Mouse (Mus musculus): Measurements from ENCODE around the gene Tnfaip8l1. TPM values are rescaled to one million over a fixed set of nuclear protein-coding genes. Genes with fewer than 3 reads are reported as not detected.

Gene Tnfaip8l1
- 5.5 and 6.0 TPM in 2 replicates for polyA plus RNA-seq (2016; fragmentation: Nextera tagmentation; extraction: Ambion mirVana)

- no peaks in the 10 kb centered on the region for H3K9me3 ChIP-seq
- peak within 1 kb of the TSS; percentile 64 for H3K4me3 ChIP-seq
- H3K27me3 ChIP-seq (ENCODE audit: insufficient read depth, poor library complexity, severe bottlenecking), result peaks cover 51% of the 10 kb centered on the region
- WGBS, result under 1% methylated on average over 30 of the region's 30 CpGs
- peak within 1 kb of the TSS; percentile 83 for H3K27ac ChIP-seq
- peak; percentile 97 for DNase-seq (ENCODE audit: low spot score)
- peaks cover 21% of the 10 kb centered on the region for H3K4me1 ChIP-seq
- no peaks in the 10 kb centered on the region for H3K36me3 ChIP-seq
Measured at GRCm38 (mm10) chr17:56162231-56162774, at the start of gene Tnfaip8l1. Gene Tnfaip8l1, plus strand, starts transcription at chr17:56162477.

DNA sequence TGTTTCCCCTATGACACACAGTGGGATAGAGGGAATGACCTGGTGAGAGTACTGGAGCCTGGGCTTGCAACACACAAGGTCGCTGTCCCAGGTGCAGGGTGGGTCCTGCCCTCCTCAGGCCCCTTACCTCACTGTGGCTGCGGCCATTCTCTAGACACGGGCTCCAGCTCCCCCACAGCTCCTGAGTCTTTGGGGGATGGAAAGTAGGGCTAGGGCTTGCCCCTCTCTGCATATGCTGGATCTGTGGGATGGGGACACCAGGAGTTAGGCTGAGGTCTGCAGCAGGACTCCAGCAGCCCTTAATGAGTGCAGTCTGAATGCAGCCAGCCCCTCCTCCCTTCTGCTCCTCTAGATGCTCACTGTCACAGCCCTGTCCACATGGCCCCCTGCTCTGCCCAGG is 49.5 kb upstream of the Tnfaip8l1 start:
- 55% methylated on average over 3 of the region's 3 CpGs for WGBS

DNA sequence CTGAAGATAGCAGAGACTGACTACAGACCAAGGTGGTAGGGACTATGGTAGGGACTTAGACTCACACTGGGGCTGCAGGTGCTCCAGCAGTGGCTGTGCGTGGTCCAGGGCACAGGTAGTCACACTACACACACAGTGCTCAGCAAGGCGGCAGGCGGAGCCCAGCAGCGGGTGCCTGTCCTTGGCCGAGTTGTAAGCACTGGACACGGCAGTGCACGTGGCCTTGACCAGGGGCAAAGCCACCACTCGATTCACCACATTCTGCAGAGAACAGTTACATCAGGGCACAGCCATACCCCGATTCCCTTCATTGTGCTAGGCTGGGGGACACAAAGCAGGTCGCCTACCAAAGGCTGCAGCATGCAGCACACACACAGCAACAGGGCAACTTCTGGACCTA is 46.1 kb upstream of the Tnfaip8l1 start:
- Histone ChIP-seq H3K4me1 (peaks cover 24% of the 10 kb centered on the region), H3K36me3 (no peaks in the 10 kb centered on the region), H3K27me3 (ENCODE audit: insufficient read depth, poor library complexity, severe bottlenecking) (peaks cover 60% of the 10 kb centered on the region), H3K4me3 (no peak overlapping the region), H3K27ac (no peak overlapping the region), H3K9me3 (no peaks in the 10 kb centered on the region)
- 71% methylated on average over 10 of the region's 10 CpGs for WGBS
- DNase-seq (ENCODE audit: low spot score), result no peak

More for the DNA sequence above, 49.5 kb upstream of the Tnfaip8l1 start:
- Histone ChIP-seq H3K27ac (no peak overlapping the region), H3K4me1 (peaks cover 16% of the 10 kb centered on the region), H3K9me3 (no peaks in the 10 kb centered on the region), H3K27me3 (ENCODE audit: insufficient read depth, poor library complexity, severe bottlenecking) (peaks cover 27% of the 10 kb centered on the region), H3K4me3 (no peak overlapping the region), H3K36me3 (no peaks in the 10 kb centered on the region)
- DNase-seq (ENCODE audit: low spot score), result no peak

- Histone ChIP-seq H3K4me3 (peak within 1 kb of the TSS; percentile 54), H3K4me1 (peaks cover 24% of the 10 kb centered on the region), H3K27ac (no peak within 1 kb of the TSS), H3K36me3 (no peaks in the 10 kb centered on the region), H3K27me3 (ENCODE audit: insufficient read depth, poor library complexity, severe bottlenecking) (peaks cover 71% of the 10 kb centered on the region), H3K9me3 (peaks cover 2% of the 10 kb centered on the region)
- WGBS, result 1% methylated on average over 27 of the region's 27 CpGs
- peak; percentile 88 for DNase-seq (ENCODE audit: low spot score)
Measured at GRCm38 (mm10) chr17:56117251-56117710, 45.0 kb upstream of the Tnfaip8l1 start, which contains the start of gene Plin5. Gene Plin5, minus strand, starts transcription at chr17:56117596.

DNA sequence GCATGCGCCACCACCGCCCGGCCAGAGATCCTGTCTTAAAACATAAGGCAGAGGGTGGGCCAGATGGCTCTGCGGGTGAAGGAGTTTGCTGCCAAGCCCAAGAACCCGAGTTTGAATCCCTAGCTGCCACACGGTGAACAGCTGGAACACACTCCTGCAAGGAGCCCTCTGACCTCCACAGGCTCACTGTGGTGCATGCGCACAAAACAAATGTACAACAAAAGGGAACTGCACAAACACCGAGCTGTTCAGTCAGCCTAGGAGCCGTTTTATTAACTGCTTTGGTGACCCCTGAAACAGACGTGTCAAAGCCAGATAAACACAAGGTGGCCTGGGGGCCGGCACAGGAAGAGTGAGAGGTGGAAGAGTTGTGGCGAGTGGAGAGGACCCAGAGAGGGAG is 42.8 kb upstream of the Tnfaip8l1 start:
- no peak for DNase-seq (ENCODE audit: low spot score)
- Histone ChIP-seq H3K4me3 (peak overlapping the region; percentile 49), H3K36me3 (peaks cover 6% of the 10 kb centered on the region; the same call in 1 of the 2 replicates), H3K27ac (no peak overlapping the region), H3K4me1 (peaks cover 31% of the 10 kb centered on the region), H3K27me3 (ENCODE audit: insufficient read depth, poor library complexity, severe bottlenecking) (peaks cover 87% of the 10 kb centered on the region), H3K9me3 (peaks cover 12% of the 10 kb centered on the region)
- WGBS, result 46% methylated on average over 12 of the region's 12 CpGs

- Histone ChIP-seq H3K4me3 (peak overlapping the region; percentile 49), H3K27me3 (ENCODE audit: insufficient read depth, poor library complexity, severe bottlenecking) (peaks cover 93% of the 10 kb centered on the region), H3K9me3 (peaks cover 12% of the 10 kb centered on the region), H3K27ac (no peak overlapping the region), H3K36me3 (peaks cover 6% of the 10 kb centered on the region; the same call in 1 of the 2 replicates), H3K4me1 (peaks cover 34% of the 10 kb centered on the region)
- WGBS, result 6% methylated on average over 66 of the region's 66 CpGs
- no peak for DNase-seq (ENCODE audit: low spot score)
Measured at GRCm38 (mm10) chr17:56119981-56120880, 42.0 kb upstream of the Tnfaip8l1 start.

DNA sequence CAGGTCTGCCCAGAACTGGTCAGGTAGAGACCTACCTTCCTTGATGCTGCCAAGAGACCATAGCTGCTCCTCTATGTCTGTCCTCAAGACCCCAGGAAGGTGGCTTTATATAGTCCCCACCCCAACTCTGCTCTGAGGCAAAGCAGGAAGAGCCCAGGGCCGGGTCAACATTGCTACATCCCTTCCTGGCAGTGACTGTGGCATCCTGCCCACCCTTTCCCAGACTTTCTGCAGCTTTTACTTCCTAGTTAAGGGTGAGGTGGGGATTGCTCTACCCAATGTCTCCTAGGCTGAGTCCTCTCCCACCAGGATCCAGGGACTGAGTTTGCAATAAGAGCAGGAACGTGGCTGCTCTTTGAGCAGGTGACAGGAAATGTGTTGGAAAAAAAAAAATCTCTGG is 40.5 kb upstream of the Tnfaip8l1 start, which contains the start of gene Lrg1:
Gene Lrg1, minus strand, starts transcription at position 176 of the 400 bp plus-strand sequence.
- H3K27ac ChIP-seq, result no peak within 1 kb of the TSS
- peaks cover 92% of the 10 kb centered on the region for H3K27me3 ChIP-seq (ENCODE audit: insufficient read depth, poor library complexity, severe bottlenecking)
- peak within 1 kb of the TSS; percentile 49; the same call in 1 of the 2 replicates for H3K4me3 ChIP-seq
- H3K4me1 ChIP-seq, result peaks cover 33% of the 10 kb centered on the region
- no peak for DNase-seq (ENCODE audit: low spot score)
- peaks cover 6% of the 10 kb centered on the region; the same call in 1 of the 2 replicates for H3K36me3 ChIP-seq
- peaks cover 12% of the 10 kb centered on the region for H3K9me3 ChIP-seq
- WGBS, result 65% methylated on average over 2 of the region's 2 CpGs

- Histone ChIP-seq H3K9me3 (peaks cover 12% of the 10 kb centered on the region), H3K36me3 (peaks cover 6% of the 10 kb centered on the region; the same call in 1 of the 2 replicates), H3K4me3 (no peak overlapping the region), H3K27ac (no peak overlapping the region), H3K27me3 (ENCODE audit: insufficient read depth, poor library complexity, severe bottlenecking) (peaks cover 82% of the 10 kb centered on the region), H3K4me1 (peaks cover 25% of the 10 kb centered on the region)
- WGBS, result 85% methylated on average over 12 of the region's 12 CpGs
- no peak for DNase-seq (ENCODE audit: low spot score)
Measured at GRCm38 (mm10) chr17:56123161-56123560, 39.1 kb upstream of the Tnfaip8l1 start.

DNA sequence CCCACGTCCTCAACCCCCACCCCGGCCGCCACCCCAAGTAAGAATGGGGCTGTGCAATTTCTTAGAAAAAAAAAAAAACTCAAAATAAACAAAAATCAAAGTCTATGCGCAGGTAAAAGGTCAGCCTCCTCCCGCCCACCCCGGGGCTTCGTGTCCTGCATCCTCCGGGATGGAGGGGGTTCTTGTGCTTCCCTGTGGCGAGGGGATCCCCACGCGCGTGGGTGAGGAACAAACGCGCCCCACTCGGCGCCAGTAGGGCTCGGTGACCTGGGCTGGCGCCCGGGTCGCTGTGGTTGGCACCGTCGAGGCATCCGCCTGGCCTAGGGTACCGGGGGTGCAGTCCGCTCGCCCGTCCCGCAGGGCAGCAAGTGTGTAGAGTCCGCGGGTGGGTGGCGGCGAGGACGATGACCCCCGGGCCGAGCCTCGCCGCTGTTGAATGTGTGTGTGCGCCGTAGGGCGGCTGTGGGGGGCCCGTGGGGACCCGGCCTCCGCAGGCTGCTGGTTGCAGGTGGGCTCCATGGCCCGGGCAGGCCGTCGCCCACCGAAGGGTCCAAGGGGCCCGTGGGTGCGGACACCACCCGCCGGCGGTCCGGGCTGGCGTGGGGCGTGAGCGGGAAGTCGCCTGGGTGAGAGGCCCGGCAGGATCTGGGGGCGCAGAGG is 38.5 kb upstream of the Tnfaip8l1 start:
- H3K9me3 ChIP-seq, result peaks cover 12% of the 10 kb centered on the region
- H3K4me3 ChIP-seq, result peak overlapping the region; percentile 58
- peak overlapping the region; percentile 62; the same call in 1 of the 2 replicates for H3K27ac ChIP-seq
- WGBS, result 35% methylated on average over 59 of the region's 59 CpGs
- no peak for DNase-seq (ENCODE audit: low spot score)
- H3K4me1 ChIP-seq, result peaks cover 25% of the 10 kb centered on the region
- H3K27me3 ChIP-seq (ENCODE audit: insufficient read depth, poor library complexity, severe bottlenecking), result peaks cover 75% of the 10 kb centered on the region
- H3K36me3 ChIP-seq, result peaks cover 6% of the 10 kb centered on the region; the same call in 1 of the 2 replicates

DNA sequence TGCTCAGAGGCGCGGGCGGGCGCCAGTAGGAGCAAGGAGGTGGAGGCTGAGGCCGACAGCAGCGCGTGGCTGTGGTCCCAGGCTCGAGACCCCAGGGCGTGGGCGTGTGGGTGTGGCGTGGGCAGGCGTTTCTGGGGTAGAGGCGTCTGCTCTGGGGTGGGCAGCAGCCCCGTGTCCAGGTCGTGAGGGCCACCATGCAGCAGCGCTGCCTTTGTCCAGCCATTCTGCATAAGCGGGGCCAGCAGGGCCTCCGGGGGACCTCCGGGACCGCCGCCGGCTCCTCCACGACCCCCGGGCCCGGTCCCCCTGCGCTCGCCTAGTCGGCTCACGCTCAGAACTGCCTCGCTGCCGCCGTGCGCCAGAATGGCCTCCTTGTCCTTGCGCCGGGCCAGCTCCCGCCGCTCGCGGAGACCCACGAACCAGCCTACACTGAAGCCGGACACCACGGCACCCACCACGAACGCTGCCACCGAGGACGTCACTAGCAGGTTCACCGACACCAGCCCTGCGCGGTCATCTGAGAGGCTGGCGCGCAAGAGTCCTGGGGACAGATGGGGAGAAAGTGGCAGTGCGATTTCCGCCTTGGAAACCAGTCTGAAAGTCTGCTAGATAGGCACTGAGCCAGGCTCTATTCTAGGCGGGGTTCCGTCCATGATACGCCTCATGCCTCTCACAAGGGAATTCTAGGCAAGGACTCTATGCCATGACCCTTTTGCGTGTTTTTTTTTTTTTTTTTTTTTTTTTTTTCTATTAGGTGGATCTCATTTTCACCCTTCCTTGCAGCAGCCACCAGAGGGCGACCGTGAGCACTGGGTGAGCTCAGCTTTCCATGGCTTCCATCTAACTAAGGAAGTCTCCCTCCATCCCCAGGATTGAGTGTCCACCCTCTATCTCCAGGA is 37.7 kb upstream of the Tnfaip8l1 start:
- Histone ChIP-seq H3K9me3 (peaks cover 12% of the 10 kb centered on the region), H3K27me3 (ENCODE audit: insufficient read depth, poor library complexity, severe bottlenecking) (peaks cover 67% of the 10 kb centered on the region), H3K4me1 (peaks cover 22% of the 10 kb centered on the region), H3K27ac (peak overlapping the region; percentile 62), H3K36me3 (peaks cover 6% of the 10 kb centered on the region; the same call in 1 of the 2 replicates), H3K4me3 (peak overlapping the region; percentile 58)
- WGBS, result 5% methylated on average over 49 of the region's 59 CpGs
- no peak for DNase-seq (ENCODE audit: low spot score)

GRCm38 (mm10) chr17:56125276-56125630 is 37.0 kb upstream of the Tnfaip8l1 start:
- WGBS, result 79% methylated on average over 4 of the region's 4 CpGs
- Histone ChIP-seq H3K36me3 (peaks cover 6% of the 10 kb centered on the region; the same call in 1 of the 2 replicates), H3K27me3 (ENCODE audit: insufficient read depth, poor library complexity, severe bottlenecking) (peaks cover 61% of the 10 kb centered on the region), H3K4me1 (peaks cover 16% of the 10 kb centered on the region), H3K27ac (no peak overlapping the region), H3K4me3 (no peak overlapping the region), H3K9me3 (peaks cover 12% of the 10 kb centered on the region)
- DNase-seq (ENCODE audit: low spot score), result no peak

DNA sequence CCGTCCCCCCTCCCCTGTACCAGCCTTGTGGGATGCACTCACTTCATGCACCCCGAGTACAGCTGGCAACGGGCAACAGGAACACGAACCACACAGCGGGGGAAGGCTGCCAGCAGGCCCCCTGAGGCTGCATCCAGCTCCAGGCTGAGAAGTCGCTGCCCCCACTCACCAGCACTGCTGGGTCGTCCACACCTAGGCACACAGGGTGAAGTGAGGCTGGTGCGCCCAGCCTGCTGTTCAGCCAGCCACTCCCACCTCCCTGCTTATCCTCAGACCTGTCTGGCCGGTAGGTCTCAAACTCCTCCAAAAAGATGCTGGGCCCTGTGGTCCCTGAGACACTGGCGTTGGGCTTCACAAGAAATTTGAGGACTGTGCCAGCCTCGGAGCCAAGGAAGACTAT is 36.1 kb upstream of the Tnfaip8l1 start:
- H3K4me1 ChIP-seq, result peaks cover 10% of the 10 kb centered on the region
- H3K9me3 ChIP-seq, result peaks cover 13% of the 10 kb centered on the region
- no peak for DNase-seq (ENCODE audit: low spot score)
- peaks cover 12% of the 10 kb centered on the region; the same call in 1 of the 2 replicates for H3K36me3 ChIP-seq
- no peak overlapping the region for H3K27ac ChIP-seq
- 70% methylated on average over 11 of the region's 11 CpGs for WGBS
- H3K4me3 ChIP-seq, result no peak overlapping the region
- peaks cover 52% of the 10 kb centered on the region for H3K27me3 ChIP-seq (ENCODE audit: insufficient read depth, poor library complexity, severe bottlenecking)
